In genomic region chr1:140614840-140615239, GRCm38 (mm10) we compare ENCODE assay signal across 32 mouse cellular contexts.
"Had no signal": no experiment of that assay in that cellular context is flagged by ENCODE, and none has a peak within 500 bp of the region (broad histone marks: within the 10 kb centered on the region; RNA-seq: fewer than 3 reads in every experiment).

No protein-coding gene starts in this region.

- H3K4me3 ChIP-seq: limb, embryonic 10.5 days; limb, embryonic 12.5 days; limb, embryonic 13.5 days; limb, embryonic 15.5 days; liver, embryonic 12.5 days; liver, embryonic 13.5 days; liver, embryonic 15.5 days; lung, embryonic 15.5 days; megakaryocyte, embryonic 14.5 days; midbrain, embryonic 10.5 days; midbrain, embryonic 12.5 days; midbrain, embryonic 13.5 days; midbrain, embryonic 15.5 days; myocyte; neural tube, embryonic 12.5 days had no signal

- H3K9ac ChIP-seq: limb, embryonic 12.5 days; limb, embryonic 13.5 days; limb, embryonic 15.5 days; liver, embryonic 12.5 days; liver, embryonic 13.5 days; liver, embryonic 14.5 days; liver, embryonic 15.5 days; liver, postnatal 0 days; lung, embryonic 14.5 days; lung, embryonic 15.5 days; midbrain, embryonic 12.5 days; midbrain, embryonic 13.5 days; midbrain, embryonic 15.5 days; neural tube, embryonic 12.5 days had no signal

- DNase-seq: left cerebral cortex, postnatal 4 days; liver; liver, embryonic 13.5 days; liver, postnatal 0 days; lung, adult 18-20 months; lung, adult 2 months; lung, embryonic 14.5 days; lung, postnatal 10 days; lung, postnatal 14 days; lung, postnatal 36 days; lung, postnatal 4 days; midbrain, embryonic 14.5 days had no signal

- H3K36me3 ChIP-seq: limb, embryonic 10.5 days; limb, embryonic 12.5 days; limb, embryonic 13.5 days; limb, embryonic 15.5 days; liver, embryonic 12.5 days; liver, embryonic 13.5 days; liver, embryonic 15.5 days; lung, embryonic 15.5 days; midbrain, embryonic 10.5 days; midbrain, embryonic 12.5 days; midbrain, embryonic 13.5 days; midbrain, embryonic 15.5 days; neural tube, embryonic 12.5 days had no signal

- H3K9me3 ChIP-seq: limb, embryonic 10.5 days; limb, embryonic 12.5 days; limb, embryonic 13.5 days; limb, embryonic 15.5 days; liver, embryonic 12.5 days; liver, embryonic 13.5 days; liver, embryonic 15.5 days; lung, embryonic 15.5 days; megakaryocyte, embryonic 14.5 days; midbrain, embryonic 10.5 days; midbrain, embryonic 12.5 days; midbrain, embryonic 13.5 days; midbrain, embryonic 15.5 days; neural tube, embryonic 12.5 days had no signal

- H3K4me1 ChIP-seq: limb, embryonic 10.5 days; limb, embryonic 12.5 days; limb, embryonic 13.5 days; limb, embryonic 15.5 days; liver, embryonic 12.5 days; liver, embryonic 13.5 days; liver, embryonic 15.5 days; lung, embryonic 15.5 days; megakaryocyte, embryonic 14.5 days; midbrain, embryonic 10.5 days; midbrain, embryonic 12.5 days; midbrain, embryonic 13.5 days; midbrain, embryonic 15.5 days; neural tube, embryonic 12.5 days had no signal

- H3K27me3 ChIP-seq: limb, embryonic 12.5 days; limb, embryonic 13.5 days; limb, embryonic 15.5 days; liver, embryonic 12.5 days; liver, embryonic 13.5 days; liver, embryonic 15.5 days; lung, embryonic 15.5 days; megakaryocyte, embryonic 14.5 days; midbrain, embryonic 12.5 days; midbrain, embryonic 13.5 days; midbrain, embryonic 15.5 days; neural tube, embryonic 12.5 days had no signal

- ATAC-seq: liver, embryonic 12.5 days; liver, postnatal 0 days; lung, postnatal 0 days; midbrain, embryonic 13.5 days; midbrain, embryonic 15.5 days; midbrain, embryonic 16.5 days had no signal

- H3K4me2 ChIP-seq: limb, embryonic 12.5 days; limb, embryonic 13.5 days; limb, embryonic 15.5 days; liver, embryonic 11.5 days; liver, embryonic 12.5 days; liver, embryonic 13.5 days; liver, embryonic 15.5 days; lung, embryonic 14.5 days; lung, embryonic 15.5 days; midbrain, embryonic 11.5 days; midbrain, embryonic 12.5 days; midbrain, embryonic 13.5 days; midbrain, embryonic 15.5 days; neural tube, embryonic 12.5 days had no signal

- H3K27ac ChIP-seq: limb, embryonic 10.5 days; limb, embryonic 12.5 days; limb, embryonic 13.5 days; limb, embryonic 15.5 days; liver, embryonic 12.5 days; liver, embryonic 13.5 days; liver, embryonic 14.5 days; liver, embryonic 15.5 days; lung, embryonic 15.5 days; macrophage; midbrain, embryonic 10.5 days; midbrain, embryonic 12.5 days; midbrain, embryonic 13.5 days; midbrain, embryonic 15.5 days; neural tube, embryonic 12.5 days had no signal
